Mouse (Mus musculus) G1E (cell line): ENCODE data around the gene Reep1.

ENCODE experiments used
- CTCF ChIP-seq: IDR thresholded peaks from 2 replicates; pipeline ENCODE4 v1.5.1; 2012; ENCODE audit warnings: low read depth, low read length, inconsistent platforms, mixed read lengths
- GATA1 ChIP-seq: IDR thresholded peaks from 2 replicates; pipeline ENCODE4 v1.6.1; 2012; ENCODE audit warnings: borderline replicate concordance, low read length, inconsistent platforms, mixed read lengths
- GATA2 ChIP-seq: IDR thresholded peaks from 2 replicates; pipeline ENCODE4 v1.6.1; 2012; ENCODE audit warnings: low read depth, low read length, inconsistent platforms, borderline replicate concordance
- POLR2AphosphoS5 ChIP-seq: IDR thresholded peaks from 2 replicates; pipeline ENCODE4 v1.6.1; 2012; ENCODE audit warnings: low read depth, low read length, inconsistent platforms; ENCODE audit not compliant: insufficient replicate concordance
- TAL1 ChIP-seq: conservative IDR thresholded peaks from 2 replicates; pipeline ENCODE4 v1.6.1; 2012; ENCODE audit warnings: low read depth, low read length, inconsistent platforms, mixed read lengths

GRCm38 (mm10) chr6:71718322-71718721 lies 11.0 kb downstream of the Reep1 start:
- no peak for TF ChIP-seq CTCF
- TF ChIP-seq GATA2: no peak
- TF ChIP-seq TAL1: 0 out of 2 replicates have a peak, but pooled peaks have one; percentile 9
- no peak for TF ChIP-seq GATA1
- TF ChIP-seq POLR2AphosphoS5: no peak
